Comparison of ENCODE assay signal across 16 mouse cellular contexts in the genomic region with DNA sequence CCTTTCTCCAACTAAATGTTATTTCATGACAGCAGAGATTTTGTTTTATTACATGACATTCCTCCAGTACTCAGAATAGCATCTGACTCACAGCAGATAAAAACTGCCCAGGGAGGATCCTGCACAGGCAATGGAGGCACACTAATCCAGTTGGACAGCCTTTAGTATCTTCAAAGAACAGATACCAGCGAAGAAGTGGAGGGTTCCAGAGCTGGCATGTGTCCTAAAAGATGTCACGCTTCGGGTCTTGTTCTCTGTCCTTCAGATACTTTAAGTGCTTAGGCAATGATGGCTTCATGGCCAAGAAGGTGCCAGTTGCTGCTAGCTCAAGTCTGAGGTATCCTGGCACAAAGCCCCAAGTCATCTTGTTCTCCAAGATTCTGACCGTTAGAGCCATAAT.
DNase-seq lines count a peak whose midpoint lies in the region; ATAC-seq and TF ChIP-seq lines count a peak whose summit lies in the region.
"Had no signal": no experiment of that assay in that cellular context is flagged by ENCODE, and none has a peak within 500 bp of the region (broad histone marks: within the 10 kb centered on the region; RNA-seq: fewer than 3 reads in every experiment).

No protein-coding gene starts in this region.

- CTCF ChIA-PET in Patski (lab: Charles Lee), result interaction anchor here (1.4 kb wide), 1 partner anchor 38 kb away, joined by 3 read pairs; no protein-coding TSS in a partner anchor

- TF ChIP-seq CTCF in Patski (IDR thresholded peaks at IDR 0.05), result no peak
- TF ChIP-seq CTCF in brain, embryonic 14.5 days (IDR thresholded peaks at IDR 0.05; ENCODE audit: borderline replicate concordance, extremely low read depth, insufficient read depth, insufficient read length), result no peak

- peak; percentile 90 for ATAC-seq in Patski
- ATAC-seq: lung, postnatal 0 days had no signal

- DNase-seq in layer of hippocampus, adult 9-11 months, result peak; percentile 16
- no peak for DNase-seq in layer of hippocampus, postnatal 10 days (ENCODE audit: low spot score in 2 of 2)
- DNase-seq in Patski (ENCODE audit: low read depth, low spot score), result peak; percentile 70
- DNase-seq in brain, embryonic 14.5 days (ENCODE audit: low read depth), result peak; percentile 32
- DNase-seq in left cerebral cortex, postnatal 36 days (ENCODE audit: low spot score in 2 of 2), result peak; percentile 35 to 50
- no peak for DNase-seq in neural tube, embryonic 10.5 days (ENCODE audit: extremely low spot score, low spot score)
- DNase-seq in heart, postnatal 36 days, result no peak
- no peak for DNase-seq in gastrocnemius, adult 18-20 months (ENCODE audit: low spot score)
- DNase-seq: cerebellum, adult 9-10 months; gastrocnemius, postnatal 14 days; kidney, adult 8-10 months had no signal

- H3K27me3 ChIP-seq in Patski, result no peaks in the 10 kb centered on the region
- H3K27me3 ChIP-seq: CH12.LX; forebrain, embryonic 12.5 days; hindbrain, embryonic 15.5 days; neural tube, embryonic 12.5 days had no signal

- in situ Hi-C loops in Patski (cut with MboI; ENCODE audit: low pct_unique_long_range_greater_than_20kb), result no loop called here

- POLR2A ChIA-PET in Patski (lab: Charles Lee), result no interaction called here

- TF ChIP-seq POLR2A in brain, embryonic 14.5 days (IDR thresholded peaks at IDR 0.05; ENCODE audit: borderline replicate concordance, extremely low read depth, insufficient read depth, insufficient read length, poor library complexity, severe bottlenecking), result no peak

- intact Hi-C loops in left cerebral cortex, postnatal 36 days (cut with DNase I), result loop anchor here (5.0 to 10.0 kb wide), 2 partner anchors 229 to 717 kb away; no protein-coding TSS in a partner anchor
- intact Hi-C loops in heart, postnatal 36 days (cut with DNase I), result no loop called here

Comparison
In these comparisons a context has a peak if more than half of its experiments do, and no peak if none do; other contexts are left out.
1. DNase-seq: peak in layer of hippocampus, adult 9-11 months (single experiment), Patski (single experiment), brain, embryonic 14.5 days (single experiment) and left cerebral cortex, postnatal 36 days (2 of 2); none in layer of hippocampus, postnatal 10 days (0 of 2), neural tube, embryonic 10.5 days (single experiment), heart, postnatal 36 days (0 of 2) and gastrocnemius, adult 18-20 months (single experiment).